Mouse (Mus musculus): ENCODE data around the gene Vsnl1. TPM values are rescaled to one million over a fixed set of nuclear protein-coding genes. Genes with fewer than 3 reads are reported as not detected.

Vsnl1 gene
- polyA plus RNA-seq, 1 experiment from 2014 or later: 0.92 TPM

Small RNA genes within 50 kb of the gene (microRNA-seq; reads per million reads assigned to microRNA genes)
- not detected for gene Mir7675

Other genes with a start within 250 kb of the Vsnl1 start
- not detected in 2 replicates for gene Msgn1, start 227.6 kb downstream of the Vsnl1 start, polyA plus RNA-seq (2015; fragmentation: Nextera tagmentation; extraction: Ambion mirVana)
- 7.8 and 8.4 TPM in 2 replicates for gene Gen1, start 170.8 kb downstream of the Vsnl1 start, polyA plus RNA-seq (2015; fragmentation: Nextera tagmentation; extraction: Ambion mirVana)
- 141 and 148 TPM in 2 replicates for gene Smc6, start 170.7 kb downstream of the Vsnl1 start, polyA plus RNA-seq (2015; fragmentation: Nextera tagmentation; extraction: Ambion mirVana)
- 0.26 and 0.34 TPM in 2 replicates for gene Rad51ap2, start 19.5 kb upstream of the Vsnl1 start, polyA plus RNA-seq (2015; fragmentation: Nextera tagmentation; extraction: Ambion mirVana)

All from stomach, embryonic 15.5 days (tissue).